11 mouse cellular contexts compared by ENCODE assay signal in the genomic region with DNA sequence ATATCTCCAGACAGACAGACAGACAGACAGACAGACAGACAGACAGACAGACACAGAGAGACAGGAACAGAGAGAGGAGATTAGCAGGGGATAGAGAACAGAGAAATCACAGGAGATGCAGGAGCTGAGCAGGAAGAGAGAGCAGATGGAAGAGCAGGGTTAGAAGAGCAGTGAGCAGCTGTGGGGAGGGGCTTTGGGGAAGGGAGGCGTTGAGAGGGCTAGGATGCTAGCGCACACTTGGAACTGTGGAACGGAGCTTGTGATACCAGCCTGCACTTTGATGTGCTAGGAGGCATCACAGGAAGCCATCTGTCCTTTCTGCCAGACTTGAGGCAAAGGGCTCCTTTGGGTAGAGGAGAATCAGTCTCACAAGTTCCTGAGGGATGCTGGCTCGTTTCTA.
DNase-seq lines count a peak whose midpoint lies in the region; ATAC-seq and TF ChIP-seq lines count a peak whose summit lies in the region.
"Had no signal": no experiment of that assay in that cellular context is flagged by ENCODE, and none has a peak within 500 bp of the region (broad histone marks: within the 10 kb centered on the region; RNA-seq: fewer than 3 reads in every experiment).

No protein-coding gene starts in this region.

- ATAC-seq in hindbrain, postnatal 0 days: peak; percentile 68

- peak; percentile 18 to 43 for DNase-seq in frontal cortex, adult 2 months (ENCODE audit: extremely low spot score in 1 of 2, low spot score in 1 of 2)
- no peak for DNase-seq in frontal cortex, postnatal 14 days (ENCODE audit: low spot score in 2 of 2)
- DNase-seq in right cerebral cortex, adult 18-20 months: peak; percentile 19
- no peak for DNase-seq in right cerebral cortex, postnatal 25 days
- peak; percentile 57 for DNase-seq in hindbrain, postnatal 0 days (ENCODE audit: low spot score)
- DNase-seq in telencephalon, adult 2 months (ENCODE audit: low read depth, low spot score): peak; percentile 54
- DNase-seq in kidney, adult 11 months: no peak
- DNase-seq in kidney, postnatal 14 days: no peak
- DNase-seq: kidney, adult 18-20 months had no signal

- no peak overlapping the region for H3K27ac ChIP-seq in hindbrain, postnatal 0 days
- H3K27ac ChIP-seq: heart, embryonic 13.5 days; lung, embryonic 15.5 days had no signal

- no peak overlapping the region for H3K4me2 ChIP-seq in hindbrain, postnatal 0 days (ENCODE audit: low read depth, low read length)
- H3K4me2 ChIP-seq: heart, embryonic 13.5 days; lung, embryonic 15.5 days had no signal

- H3K27me3 ChIP-seq in hindbrain, postnatal 0 days (ENCODE audit: insufficient read depth, low read length): no peaks in the 10 kb centered on the region
- H3K27me3 ChIP-seq: heart, embryonic 13.5 days; lung, embryonic 15.5 days had no signal

- H3K36me3 ChIP-seq in hindbrain, postnatal 0 days (ENCODE audit: insufficient read depth, low read length): no peaks in the 10 kb centered on the region
- H3K36me3 ChIP-seq: heart, embryonic 13.5 days; lung, embryonic 15.5 days had no signal

- TF ChIP-seq CTCF in hindbrain, postnatal 0 days (IDR thresholded peaks at IDR 0.05; ENCODE audit: low read depth): no peak

- 38% methylated on average over 4 of the region's 4 CpGs for WGBS in hindbrain, postnatal 0 days

- H3K9ac ChIP-seq in hindbrain, postnatal 0 days (replicated peaks; ENCODE audit: low read length): no peak overlapping the region
- H3K9ac ChIP-seq: heart, embryonic 13.5 days; lung, embryonic 15.5 days had no signal

- 0 out of 2 replicates have a peak, but pooled peaks cover 2% of the 10 kb centered on the region for H3K4me1 ChIP-seq in hindbrain, postnatal 0 days (ENCODE audit: insufficient read depth, low read length)

- H3K4me3 ChIP-seq in hindbrain, postnatal 0 days (ENCODE audit: low read length): no peak overlapping the region
- H3K4me3 ChIP-seq: heart, embryonic 13.5 days; lung, embryonic 15.5 days had no signal

- H3K9me3 ChIP-seq in hindbrain, postnatal 0 days (ENCODE audit: low read length): no peaks in the 10 kb centered on the region
- H3K9me3 ChIP-seq: heart, embryonic 13.5 days; lung, embryonic 15.5 days had no signal

Comparison
In these comparisons a context has a peak if more than half of its experiments do, and no peak if none do; other contexts are left out.
1. DNase-seq: peak in frontal cortex, adult 2 months (2 of 2), right cerebral cortex, adult 18-20 months (single experiment), hindbrain, postnatal 0 days (single experiment) and telencephalon, adult 2 months (single experiment); none in frontal cortex, postnatal 14 days (0 of 2), right cerebral cortex, postnatal 25 days (single experiment), kidney, adult 11 months (single experiment) and kidney, postnatal 14 days (single experiment).